Mouse (Mus musculus) spleen, postnatal 0 days (tissue): ENCODE measurements around the gene Tnrc18. TPM values are rescaled to one million over a fixed set of nuclear protein-coding genes. Genes with fewer than 3 reads are reported as not detected.

Experiments
- polyA plus RNA-seq: library from polyadenylated mRNA; unstranded; fragments of >200 nt; fragmentation: Nextera tagmentation; extraction: Ambion mirVana; gene quantifications from 2 replicates; pipeline ENCODE4 v1.2.1, GENCODE M21; 2015

Gene Tnrc18
- polyA plus RNA-seq = 10.2 and 13.0 TPM in 2 replicates

DNA sequence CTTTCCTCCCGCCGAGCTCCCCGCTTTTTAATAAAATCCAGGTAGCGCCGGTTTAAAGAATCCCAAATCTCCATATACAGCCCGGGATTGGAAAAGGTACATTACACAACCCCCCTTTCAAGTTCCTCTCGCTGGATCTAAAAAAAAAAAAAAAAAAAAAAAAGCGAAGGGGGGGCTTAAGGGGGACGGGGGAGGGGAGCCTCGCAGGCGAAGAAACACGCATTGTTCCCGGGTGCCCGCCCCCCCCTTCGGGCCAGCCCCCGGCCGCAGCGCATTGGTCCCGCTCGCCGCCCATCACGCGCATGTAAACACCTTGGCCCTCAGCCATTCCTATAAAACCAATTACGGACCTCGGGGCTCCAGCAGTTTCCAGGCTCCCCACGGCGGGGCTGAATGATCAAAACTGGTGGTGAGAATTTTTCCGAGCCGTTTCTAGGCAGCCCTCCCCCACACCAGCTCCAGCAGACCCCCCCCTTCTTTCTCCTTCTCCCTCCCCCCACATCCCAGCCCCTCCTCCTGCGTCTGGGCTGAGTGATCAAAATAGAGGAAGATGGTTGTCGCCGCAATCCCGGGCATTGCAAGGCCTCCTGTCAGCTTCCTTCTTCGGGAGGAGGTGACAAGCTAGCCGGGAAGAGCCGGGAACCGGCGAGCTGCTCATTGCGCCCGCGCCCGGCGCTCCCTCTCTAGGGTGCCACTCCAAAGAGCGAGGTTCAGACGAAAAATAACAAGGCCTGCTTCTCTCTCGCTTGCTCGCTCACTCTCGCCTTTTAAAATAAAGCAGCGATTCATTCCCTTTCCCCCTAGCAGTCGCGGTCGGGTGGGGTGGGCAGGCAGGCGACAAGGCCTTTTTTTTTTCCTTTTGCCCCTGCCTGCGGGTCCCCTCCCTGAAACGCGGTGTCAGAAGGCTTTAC lies at the start of gene Tnrc18:
TSS of gene Tnrc18 (minus strand) at position 139 of the 911 bp plus-strand sequence.

DNA sequence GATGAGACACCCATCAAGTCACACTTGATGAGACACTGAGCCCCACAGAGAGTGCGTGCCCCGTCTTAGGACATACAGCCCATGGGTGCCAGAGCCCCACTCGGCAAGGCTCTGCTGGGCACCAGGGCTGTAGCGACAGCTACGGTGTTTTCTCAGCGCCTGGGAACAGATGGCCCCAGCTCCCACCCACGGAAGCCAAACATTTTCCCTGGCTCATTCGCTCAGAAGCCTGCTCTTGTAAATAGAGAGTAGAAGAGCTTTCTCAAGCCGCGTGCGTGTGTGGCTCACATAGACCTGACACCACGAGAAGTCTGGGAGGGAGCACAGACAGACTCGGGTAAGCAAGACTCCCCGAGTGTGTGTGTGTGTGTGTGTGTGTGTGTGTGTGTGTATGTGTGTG lies 125.2 kb downstream of the Tnrc18 start, which contains the start of gene Slc29a4:
TSS of gene Slc29a4 (plus strand) at position 265 of the 400 bp plus-strand sequence.

Other genes starting within 250 kb of the Tnrc18 start
- gene Mmd2, start 208.9 kb downstream of the Tnrc18 start, polyA plus RNA-seq = 0.11 TPM in 1 of 2 replicates, not detected in the other
- gene Wipi2, start 190.0 kb downstream of the Tnrc18 start, polyA plus RNA-seq = 31.6 and 35.3 TPM in 2 replicates
- gene Slc29a4, start 125.2 kb downstream of the Tnrc18 start, polyA plus RNA-seq = 1.1 and 1.6 TPM in 2 replicates
- gene Fbxl18, start 77.8 kb upstream of the Tnrc18 start, polyA plus RNA-seq = 4.6 and 6.9 TPM in 2 replicates
- 14,276 and 16,026 TPM in 2 replicates for gene Actb, start 89.1 kb upstream of the Tnrc18 start, polyA plus RNA-seq
- gene Fscn1, start 142.7 kb upstream of the Tnrc18 start, polyA plus RNA-seq = 31.0 and 35.7 TPM in 2 replicates